Mouse (Mus musculus) MEL (cell line): ENCODE data around the gene Mars2. TPM values are rescaled to one million over a fixed set of nuclear protein-coding genes. Genes with fewer than 3 reads are reported as not detected.

Experiments
- DNase-seq: peaks from one replicate; pipeline ENCODE4 v3.0.0; 2011; ENCODE audit warnings: low read depth, low spot score
- H3K27ac ChIP-seq: 2 replicates; pipeline ENCODE4 v1.5.1; 2012; ENCODE audit warnings: low read depth, mild to moderate bottlenecking, control low read depth, low read length, moderate library complexity; ENCODE audit not compliant: control insufficient read depth
- H3K27me3 ChIP-seq, 2 experiments: fragments of 150-350 bp in 1 of 2; sonication (generic) in 1 of 2; 2 replicates each; pipeline ENCODE4 v1.6.1; 2012; ENCODE audit warnings: low read length in 2 of 2, mild to moderate bottlenecking in 2 of 2, improper control_type of control experiment in 1 of 2, moderate library complexity in 1 of 2; ENCODE audit not compliant: insufficient read depth in 2 of 2, control insufficient read depth in 1 of 2
- H3K36me3 ChIP-seq, 2 experiments: 2 replicates each; pipeline ENCODE4 v1.6.1; 2012 to 2014; ENCODE audit warnings: low read length in 2 of 2, improper control_type of control experiment in 1 of 2, inconsistent platforms in 1 of 2, mild to moderate bottlenecking in 1 of 2; ENCODE audit not compliant: insufficient read depth in 2 of 2, control insufficient read depth in 1 of 2
- H3K4me1 ChIP-seq, 2 experiments: fragments of 150-350 bp in 1 of 2; sonication (generic) in 1 of 2; 2 replicates each; pipeline ENCODE4 v1.6.1; 2012; ENCODE audit warnings: low read length in 2 of 2, improper control_type of control experiment in 1 of 2, mild to moderate bottlenecking in 1 of 2; ENCODE audit not compliant: insufficient read depth in 2 of 2, control insufficient read depth in 1 of 2
- H3K4me3 ChIP-seq, 2 experiments: fragments of 150-350 bp in 1 of 2; sonication (generic) in 1 of 2; 2 replicates each; pipeline ENCODE4 v1.5.1; 2012; ENCODE audit warnings: low read depth in 2 of 2, low read length in 2 of 2, mild to moderate bottlenecking in 2 of 2, moderate library complexity in 2 of 2, control low read depth in 1 of 2, improper control_type of control experiment in 1 of 2; ENCODE audit not compliant: control insufficient read depth in 1 of 2, insufficient read depth in 1 of 2
- H3K79me2 ChIP-seq: 2 replicates; pipeline ENCODE4 v1.6.1; 2012; ENCODE audit warnings: mild to moderate bottlenecking, low read length, moderate library complexity; ENCODE audit not compliant: control insufficient read depth, poor library complexity, insufficient read depth
- H3K9ac ChIP-seq: 2 replicates; pipeline ENCODE4 v1.6.1; 2012; ENCODE audit warnings: low read depth, mild to moderate bottlenecking, control low read depth, low read length, moderate library complexity; ENCODE audit not compliant: control insufficient read depth, poor library complexity, severe bottlenecking
- H3K9me3 ChIP-seq: fragments of 150-350 bp; sonication (generic); replicated peaks from 2 replicates; pipeline ENCODE4 v1.6.1; 2012; ENCODE audit warnings: mild to moderate bottlenecking, low read length, improper control_type of control experiment, moderate library complexity; ENCODE audit not compliant: insufficient read depth
- CHD1 ChIP-seq: IDR thresholded peaks from 2 replicates; pipeline ENCODE4 v1.6.1; 2012; ENCODE audit warnings: low read depth, mild to moderate bottlenecking, inconsistent platforms, low read length, improper control_type of control experiment
- CTCF ChIP-seq, 3 experiments: IDR thresholded peaks in 2 of 3; conservative IDR thresholded peaks in 1 of 3; 2 replicates each; pipeline ENCODE4 v1.5.1; 2011 to 2012; ENCODE audit warnings: low read length in 3 of 3, low read depth in 2 of 3, mild to moderate bottlenecking in 2 of 3, improper control_type of control experiment in 1 of 3, inconsistent platforms in 1 of 3, mixed read lengths in 1 of 3, moderate library complexity in 1 of 3; ENCODE audit not compliant: control insufficient read depth in 1 of 3, insufficient read depth in 1 of 3, poor library complexity in 1 of 3, severe bottlenecking in 1 of 3
- ELF1 ChIP-seq: IDR thresholded peaks from 2 replicates; pipeline ENCODE4 v1.6.1; 2014; ENCODE audit warnings: low read depth, mild to moderate bottlenecking, inconsistent platforms, low read length, improper control_type of control experiment, moderate library complexity
- EP300 ChIP-seq, 2 experiments: IDR thresholded peaks; 2 replicates each; pipeline ENCODE4 v1.6.1; 2011; ENCODE audit warnings: improper control_type of control experiment in 2 of 2, low read length in 2 of 2, low read depth in 1 of 2, mild to moderate bottlenecking in 1 of 2
- ETS1 ChIP-seq: IDR thresholded peaks from 2 replicates; pipeline ENCODE4 v1.6.1; 2012; ENCODE audit warnings: low read depth, mild to moderate bottlenecking, inconsistent platforms, low read length, improper control_type of control experiment, moderate library complexity
- GABPA ChIP-seq: IDR thresholded peaks from 2 replicates; pipeline ENCODE4 v1.6.1; 2012; ENCODE audit warnings: low read depth, mild to moderate bottlenecking, inconsistent platforms, low read length, improper control_type of control experiment, moderate library complexity
- GATA1 ChIP-seq: IDR thresholded peaks from 2 replicates; pipeline ENCODE4 v1.6.1; 2011; ENCODE audit warnings: low read depth, low read length, improper control_type of control experiment
- HCFC1 ChIP-seq: IDR thresholded peaks from 2 replicates; pipeline ENCODE4 v1.6.1; 2012; ENCODE audit warnings: low read depth, mild to moderate bottlenecking, inconsistent platforms, low read length, improper control_type of control experiment, moderate library complexity
- MAFK ChIP-seq: IDR thresholded peaks from 2 replicates; pipeline ENCODE4 v1.6.1; 2011; ENCODE audit warnings: low read depth, mild to moderate bottlenecking, low read length, improper control_type of control experiment, borderline replicate concordance
- MEF2A ChIP-seq: IDR thresholded peaks from 2 replicates; pipeline ENCODE4 v1.6.1; 2014; ENCODE audit warnings: low read depth, mild to moderate bottlenecking, inconsistent platforms, low read length, improper control_type of control experiment; ENCODE audit not compliant: poor library complexity, insufficient replicate concordance, severe bottlenecking; ENCODE audit errors: extremely low read depth
- MXI1 ChIP-seq: IDR thresholded peaks from 2 replicates; pipeline ENCODE4 v1.6.1; 2011; ENCODE audit warnings: mild to moderate bottlenecking, low read depth, low read length, improper control_type of control experiment
- POLR2A ChIP-seq, 2 experiments: IDR thresholded peaks; 2 replicates each; pipeline ENCODE4 v1.6.1; 2011 to 2012; ENCODE audit warnings: low read length in 2 of 2, mild to moderate bottlenecking in 2 of 2, control low read depth in 1 of 2, improper control_type of control experiment in 1 of 2, low read depth in 1 of 2, moderate library complexity in 1 of 2; ENCODE audit not compliant: control insufficient read depth in 1 of 2, insufficient read depth in 1 of 2, poor library complexity in 1 of 2
- RAD21 ChIP-seq: IDR thresholded peaks from 2 replicates; pipeline ENCODE4 v1.6.1; 2011; ENCODE audit warnings: mild to moderate bottlenecking, low read depth, low read length, improper control_type of control experiment
- RCOR1 ChIP-seq: IDR thresholded peaks from 2 replicates; pipeline ENCODE4 v1.6.1; 2012; ENCODE audit warnings: low read depth, mild to moderate bottlenecking, inconsistent platforms, low read length, improper control_type of control experiment
- SIN3A ChIP-seq: IDR thresholded peaks from 2 replicates; pipeline ENCODE4 v1.6.1; 2012; ENCODE audit warnings: low read length, improper control_type of control experiment, inconsistent platforms
- TBP ChIP-seq: IDR thresholded peaks from 2 replicates; pipeline ENCODE4 v1.8.0; 2011; ENCODE audit warnings: low read depth, low read length, improper control_type of control experiment
- TCF12 ChIP-seq: IDR thresholded peaks from 2 replicates; pipeline ENCODE4 v1.6.1; 2014; ENCODE audit warnings: low read depth, mild to moderate bottlenecking, inconsistent platforms, low read length, improper control_type of control experiment, moderate library complexity
- USF2 ChIP-seq, 2 experiments: IDR thresholded peaks; 2 replicates each; pipeline ENCODE4 v1.6.1; 2011 to 2012; ENCODE audit warnings: improper control_type of control experiment in 2 of 2, low read length in 2 of 2, borderline replicate concordance in 1 of 2, inconsistent platforms in 1 of 2, low read depth in 1 of 2, mild to moderate bottlenecking in 1 of 2; ENCODE audit not compliant: insufficient read depth in 1 of 2
- ZC3H11A ChIP-seq: IDR thresholded peaks from 2 replicates; pipeline ENCODE4 v1.6.1; 2012; ENCODE audit warnings: low read depth, mild to moderate bottlenecking, inconsistent platforms, low read length, improper control_type of control experiment
- ZMIZ1 ChIP-seq: IDR thresholded peaks from 2 replicates; pipeline ENCODE4 v1.6.1; 2012; ENCODE audit warnings: low read depth, mild to moderate bottlenecking, inconsistent platforms, low read length, improper control_type of control experiment, moderate library complexity
- ZNF384 ChIP-seq: IDR thresholded peaks from 2 replicates; pipeline ENCODE4 v1.6.1; 2012; ENCODE audit warnings: low read depth, mild to moderate bottlenecking, inconsistent platforms, low read length, improper control_type of control experiment
- polyA plus RNA-seq, 2 experiments: library from polyadenylated mRNA; stranded (reverse) in 1 of 2; unstranded in 1 of 2; fragments of >175 nt in 1 of 2; fragments of >200 nt in 1 of 2; gene quantifications; 2 replicates each; pipeline versions ENCODE4 v1.2.1 to v1.2.4; 2012; ENCODE audit warnings: low replicate concordance in 2 of 2, low read depth in 1 of 2; ENCODE audit not compliant: insufficient read length in 2 of 2, insufficient read depth in 1 of 2, missing spikeins in 1 of 2
- total RNA-seq: library from RNA; depleted of rRNA; stranded (reverse); fragments of 300-350 nt; gene quantifications from 2 replicates; pipeline ENCODE4 v1.2.3, GENCODE M21; 2012

Gene Mars2
- total and polyA plus RNA-seq, 3 experiments: 6.0 to 12.8 (median 7.6) TPM

GRCm38 (mm10) chr1:55228256-55228884 is 8.6 kb upstream of the Mars2 start:
- Histone ChIP-seq H3K79me2 (no peaks in the 10 kb centered on the region), H3K4me1 (no peaks in the 10 kb centered on the region), H3K27ac (no peak overlapping the region), H3K9ac (no peak overlapping the region), H3K4me3 (no peak overlapping the region), H3K9me3 (no peaks in the 10 kb centered on the region), H3K27me3 (peaks cover 0 to 1% of the 10 kb centered on the region in 2 experiments; a peak in 3 of 4 replicates), H3K36me3 (no peaks in the 10 kb centered on the region)
- TF ChIP-seq EP300 (IDR thresholded peaks at IDR 0.05; ENCODE audit: low read depth in 1 of 2, low read length in 2 of 2) (no peak), POLR2A (IDR thresholded peaks at IDR 0.05; ENCODE audit: control insufficient read depth in 1 of 2, insufficient read depth in 1 of 2, low read depth in 1 of 2, low read length in 2 of 2, poor library complexity in 1 of 2) (no peak), SIN3A (no peak), TCF12 (no peak), HCFC1 (no peak), ZMIZ1 (no peak), CTCF (IDR thresholded peaks at IDR 0.05 in 2 of 3, conservative IDR thresholded peaks at IDR 0.05 in 1 of 3; ENCODE audit: control insufficient read depth in 1 of 3, insufficient read depth in 1 of 3, low read depth in 2 of 3, low read length in 3 of 3, poor library complexity in 1 of 3, severe bottlenecking in 1 of 3) (no peak), CHD1 (no peak)
- no peak for DNase-seq

DNA sequence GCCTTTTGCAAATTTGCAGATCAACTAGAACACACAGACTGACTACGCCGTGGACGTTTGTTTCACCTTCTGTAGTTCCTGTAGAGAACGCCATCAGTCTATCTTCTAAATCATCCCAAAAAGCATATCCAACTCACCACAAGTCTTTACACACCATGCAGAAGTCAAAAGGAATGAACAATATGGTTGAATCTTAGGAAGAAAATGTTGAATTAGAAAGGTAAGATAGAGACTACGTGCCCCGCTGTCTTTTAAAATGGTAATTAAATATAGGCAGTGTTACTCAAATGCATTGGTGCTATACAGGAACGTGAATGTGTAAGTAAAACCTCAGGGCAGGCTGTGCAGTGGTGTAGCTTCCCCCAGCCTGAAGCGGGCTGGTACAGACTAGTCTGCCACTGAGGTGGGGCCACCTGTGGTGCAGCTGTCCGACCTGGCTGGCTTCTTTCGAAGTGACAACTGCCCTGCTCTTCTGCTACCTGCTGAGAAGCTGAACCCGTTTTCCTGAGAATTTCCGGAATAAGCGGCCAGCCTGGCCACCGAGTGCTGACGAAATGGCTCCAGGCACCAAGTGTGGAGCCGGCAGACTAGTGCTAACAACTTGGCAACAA is 2.0 kb upstream of the Mars2 start:
- Histone ChIP-seq H3K4me1 (peaks cover 3% of the 10 kb centered on the region in 2 experiments; a peak in 3 of 4 replicates), H3K36me3 (peaks cover 0 to 10% of the 10 kb centered on the region in 2 experiments; a peak in 3 of 4 replicates), H3K9me3 (no peaks in the 10 kb centered on the region), H3K27ac (0 out of 2 replicates have a peak overlapping the region, but pooled peaks have one; percentile 27), H3K9ac (peak overlapping the region; percentile 67), H3K4me3 (peak overlapping the region; percentile 65 to 77; a peak in 3 of 4 replicates), H3K79me2 (peaks cover 24% of the 10 kb centered on the region), H3K27me3 (peaks cover 0 to 1% of the 10 kb centered on the region in 2 experiments; a peak in 2 of 4 replicates)
- no peak for TF ChIP-seq ELF1
- peak; percentile 95 for TF ChIP-seq TBP
- TF ChIP-seq ZNF384: peak; percentile 93
- 0 out of 2 replicates have a peak, but pooled peaks have one; percentile 21 for TF ChIP-seq HCFC1
- peak; percentile 78 for DNase-seq

GRCm38 (mm10) chr1:55236487-55236886 is 490 bp upstream of the Mars2 start:
- Histone ChIP-seq H3K4me3 (peak overlapping the region; percentile 59 to 88), H3K79me2 (peaks cover 38% of the 10 kb centered on the region), H3K9ac (peak overlapping the region; percentile 69), H3K9me3 (no peaks in the 10 kb centered on the region), H3K4me1 (peaks cover 8 to 11% of the 10 kb centered on the region in 2 experiments), H3K36me3 (peaks cover 0 to 24% of the 10 kb centered on the region in 2 experiments; a peak in 3 of 4 replicates), H3K27me3 (no peaks in the 10 kb centered on the region), H3K27ac (peak overlapping the region; percentile 74)
- 0 out of 2 replicates have a peak, but pooled peaks have one; percentile 42 for TF ChIP-seq ETS1
- TF ChIP-seq ZC3H11A: no peak
- no peak for TF ChIP-seq ZMIZ1
- peak; percentile 10 to 40; a peak in 1 of 4 replicates for TF ChIP-seq EP300 (IDR thresholded peaks at IDR 0.05; ENCODE audit: low read depth in 1 of 2, low read length in 2 of 2)
- TF ChIP-seq GATA1: peak; percentile 54; the same call in 1 of the 2 replicates
- TF ChIP-seq RAD21: no peak
- TF ChIP-seq CHD1: 0 out of 2 replicates have a peak, but pooled peaks have one; percentile 64
- no peak for TF ChIP-seq MEF2A
- TF ChIP-seq MAFK: no peak
- TF ChIP-seq MXI1: no peak
- TF ChIP-seq RCOR1: peak; percentile 30; the same call in 1 of the 2 replicates
- no peak for TF ChIP-seq GABPA
- TF ChIP-seq USF2 (IDR thresholded peaks at IDR 0.05; ENCODE audit: borderline replicate concordance in 1 of 2, insufficient read depth in 1 of 2, low read depth in 1 of 2, low read length in 2 of 2): no peak
- peak; percentile 66 for DNase-seq
